Mouse (Mus musculus) ES-Bruce4 (cell line): ENCODE data around the gene Iqce. TPM values are rescaled to one million over a fixed set of nuclear protein-coding genes. Genes with fewer than 3 reads are reported as not detected.

Experiments used
- H3K27ac ChIP-seq: 2 replicates; pipeline ENCODE4 v1.5.1; 2012; ENCODE audit warnings: low read length, inconsistent platforms; ENCODE audit not compliant: insufficient read depth
- H3K27me3 ChIP-seq: 2 replicates; pipeline ENCODE4 v1.6.1; 2012; ENCODE audit warnings: mild to moderate bottlenecking, low read length, inconsistent platforms; ENCODE audit not compliant: control insufficient read depth, poor library complexity, insufficient read depth, severe bottlenecking
- H3K36me3 ChIP-seq: 2 replicates; pipeline ENCODE4 v1.6.1; 2012; ENCODE audit warnings: inconsistent platforms, mild to moderate bottlenecking, low read length, moderate library complexity; ENCODE audit not compliant: control insufficient read depth, poor library complexity, insufficient read depth, severe bottlenecking
- H3K4me1 ChIP-seq: one replicate; pipeline ENCODE4 v1.8.1; 2011; ENCODE audit warnings: low read length; ENCODE audit not compliant: control insufficient read depth, insufficient read depth
- H3K4me3 ChIP-seq: 2 replicates; pipeline ENCODE4 v1.5.1; 2011; ENCODE audit warnings: low read depth, mild to moderate bottlenecking, low read length
- H3K9ac ChIP-seq: 2 replicates; pipeline ENCODE4 v1.6.1; 2012; ENCODE audit warnings: low read depth, mild to moderate bottlenecking, inconsistent platforms; ENCODE audit not compliant: poor library complexity, severe bottlenecking
- H3K9me3 ChIP-seq: replicated peaks from 2 replicates; pipeline ENCODE4 v1.6.1; 2012; ENCODE audit warnings: mild to moderate bottlenecking, low read length, inconsistent platforms; ENCODE audit not compliant: control insufficient read depth, poor library complexity, insufficient read depth, severe bottlenecking
- CTCF ChIP-seq: IDR thresholded peaks from one replicate; pipeline ENCODE4 v1.8.1; 2011; ENCODE audit warnings: low read depth, low read length
- EP300 ChIP-seq: IDR thresholded peaks from 2 replicates; pipeline ENCODE4 v1.6.1; 2011; ENCODE audit warnings: low read depth, low read length; ENCODE audit not compliant: insufficient read depth
- POLR2A ChIP-seq: IDR thresholded peaks from one replicate; pipeline ENCODE4 v1.8.1; 2011; ENCODE audit warnings: low read length; ENCODE audit not compliant: insufficient read depth
- polyA plus RNA-seq: library from polyadenylated mRNA; stranded (reverse); fragments of >200 nt; gene quantifications from 2 replicates; pipeline ENCODE4 v1.2.4, GENCODE M21; 2011; ENCODE audit warnings: low read depth; ENCODE audit not compliant: missing spikeins, insufficient read depth, insufficient read length

The Iqce gene
- polyA plus RNA-seq, 1 experiment = 11.0 TPM

DNA sequence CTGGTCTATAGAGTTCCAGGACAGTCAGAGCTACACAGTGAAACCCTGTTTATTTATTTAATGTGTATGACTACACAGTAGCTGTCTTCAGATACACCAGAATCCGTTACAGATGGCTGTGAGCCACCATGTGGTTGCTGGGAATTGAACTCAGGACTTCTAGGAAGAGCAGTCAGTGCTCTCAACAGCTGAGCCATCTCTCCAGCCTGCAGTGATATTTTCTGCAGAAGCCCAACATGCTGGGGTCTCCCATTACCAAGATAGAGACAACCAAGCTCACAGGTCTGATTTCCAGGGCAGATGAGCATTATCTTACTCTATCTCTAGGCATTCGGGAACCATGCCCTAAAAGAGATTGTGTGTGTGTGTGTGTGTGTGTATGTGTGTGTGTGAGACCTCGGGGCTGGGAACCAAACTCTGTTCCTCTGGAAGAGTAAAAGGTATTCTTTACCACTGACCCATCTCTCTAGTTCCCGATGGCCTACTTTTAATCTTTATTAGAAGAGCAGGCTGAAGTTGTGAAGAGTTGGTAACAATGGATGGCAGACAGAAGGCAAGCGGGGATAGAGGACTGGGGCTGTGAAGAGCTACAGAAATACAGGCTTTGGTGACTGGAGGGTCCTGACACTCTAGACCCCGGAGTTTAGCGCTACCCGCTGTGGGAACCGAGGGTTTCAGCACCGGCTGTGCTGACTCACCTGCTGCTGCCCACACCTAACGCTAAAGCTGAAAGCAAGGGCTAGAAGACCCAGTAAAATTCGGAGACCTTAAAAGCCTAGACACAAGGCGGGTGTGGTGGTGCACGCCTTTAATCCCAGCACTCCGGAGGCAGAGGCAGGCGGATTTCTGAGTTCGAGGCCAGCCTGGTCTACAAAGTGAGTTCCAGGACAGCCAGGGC, 1.6 kb upstream of the Iqce start:
- peak overlapping the region; percentile 83 for H3K4me3 ChIP-seq
- no peaks in the 10 kb centered on the region for H3K9me3 ChIP-seq
- peaks cover 3% of the 10 kb centered on the region for H3K4me1 ChIP-seq
- no peaks in the 10 kb centered on the region for H3K36me3 ChIP-seq
- H3K27me3 ChIP-seq = no peaks in the 10 kb centered on the region
- TF ChIP-seq EP300 (no peak), CTCF (no peak), POLR2A (no peak)
- peak overlapping the region; percentile 45 for H3K9ac ChIP-seq
- peak overlapping the region; percentile 86 for H3K27ac ChIP-seq

DNA sequence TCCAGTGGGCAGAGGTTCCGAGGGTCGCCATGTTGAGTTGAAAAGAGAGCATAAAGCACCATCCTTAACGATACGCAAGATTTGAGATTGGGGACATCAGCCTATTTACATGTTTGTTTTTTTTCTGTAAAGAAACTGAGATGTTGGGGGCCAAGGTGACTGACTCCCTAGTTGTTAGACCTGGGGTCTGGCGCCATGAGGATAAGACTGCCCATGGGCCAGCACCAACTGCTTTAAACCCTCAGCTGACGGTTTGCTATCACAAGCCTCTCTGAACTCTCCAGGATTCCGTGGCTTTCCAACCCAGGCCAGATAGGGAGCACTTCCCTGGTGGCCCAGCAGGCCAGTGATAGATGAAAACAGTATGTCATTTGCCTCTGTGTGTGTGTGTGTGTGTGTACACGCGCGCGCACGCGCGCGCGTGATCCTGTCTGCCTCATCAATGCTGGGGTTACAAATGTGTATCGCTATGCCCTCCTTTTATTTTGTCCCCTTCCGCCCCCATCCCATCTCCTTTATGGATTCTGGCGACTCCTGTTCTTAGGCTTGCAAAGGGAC, 519 bp upstream of the Iqce start:
- H3K27ac ChIP-seq = peak overlapping the region; percentile 56
- no peaks in the 10 kb centered on the region for H3K9me3 ChIP-seq
- H3K9ac ChIP-seq = peak overlapping the region; percentile 45
- H3K27me3 ChIP-seq = no peaks in the 10 kb centered on the region
- H3K4me3 ChIP-seq = peak overlapping the region; percentile 90
- no peak for TF ChIP-seq POLR2A
- no peak for TF ChIP-seq CTCF
- TF ChIP-seq EP300 = no peak
- no peaks in the 10 kb centered on the region for H3K36me3 ChIP-seq
- H3K4me1 ChIP-seq = peaks cover 3% of the 10 kb centered on the region

DNA sequence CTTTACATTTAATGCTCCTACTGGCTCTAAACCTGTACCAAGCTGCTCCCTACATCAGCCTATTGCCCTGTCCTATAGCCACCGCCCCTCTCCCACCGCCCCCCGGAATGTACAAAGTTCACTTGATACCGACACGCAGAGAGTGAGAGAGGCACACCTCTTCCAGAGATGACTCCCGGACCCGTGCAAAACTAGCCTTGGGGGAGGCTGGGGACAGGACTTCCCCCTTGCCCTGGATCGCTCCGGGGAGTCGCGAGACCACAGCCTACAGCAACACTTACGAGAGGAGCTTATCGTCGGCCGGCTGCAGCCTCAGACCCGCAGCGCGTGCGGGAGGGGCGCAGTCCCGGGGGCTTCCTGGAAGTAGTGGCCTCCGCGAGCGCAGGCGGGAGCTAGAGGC, 517 bp downstream of the Iqce start:
- Histone ChIP-seq H3K9me3 (no peaks in the 10 kb centered on the region), H3K4me1 (peaks cover 3% of the 10 kb centered on the region), H3K9ac (peak overlapping the region; percentile 45), H3K36me3 (no peaks in the 10 kb centered on the region), H3K27ac (no peak overlapping the region), H3K4me3 (peak overlapping the region; percentile 90), H3K27me3 (no peaks in the 10 kb centered on the region)
- TF ChIP-seq EP300 (no peak), POLR2A (no peak), CTCF (no peak)

DNA sequence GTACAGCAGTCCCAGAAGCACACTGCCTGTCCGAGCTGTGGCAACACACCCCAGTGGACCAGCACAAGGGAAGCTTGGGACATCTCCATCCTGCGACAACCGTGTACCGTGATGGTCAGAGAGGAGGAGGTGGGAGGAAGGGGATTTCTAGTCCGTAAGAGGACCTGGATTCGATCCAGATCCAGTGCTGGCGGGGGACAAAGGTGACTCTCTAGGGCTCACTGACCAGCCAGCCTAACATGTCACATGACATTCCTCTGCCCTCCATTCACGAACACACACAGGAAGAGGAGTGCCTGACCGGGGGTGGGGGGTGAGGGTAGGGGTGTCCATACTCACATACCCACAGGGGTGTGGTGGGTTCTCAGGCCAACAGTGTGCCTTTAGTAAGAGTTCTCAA, 2.4 kb downstream of the Iqce start:
- TF ChIP-seq CTCF (no peak), EP300 (no peak), POLR2A (no peak)
- Histone ChIP-seq H3K36me3 (no peaks in the 10 kb centered on the region), H3K4me1 (peaks cover 3% of the 10 kb centered on the region), H3K27ac (no peak overlapping the region), H3K9me3 (no peaks in the 10 kb centered on the region), H3K27me3 (no peaks in the 10 kb centered on the region), H3K9ac (no peak overlapping the region), H3K4me3 (no peak overlapping the region)

GRCm38 (mm10) chr5:140695987-140696386, 6.2 kb downstream of the Iqce start:
- no peak overlapping the region for H3K4me3 ChIP-seq

GRCm38 (mm10) chr5:140688434-140688833, 13.7 kb downstream of the Iqce start:
- TF ChIP-seq CTCF (no peak), POLR2A (no peak), EP300 (no peak)
- Histone ChIP-seq H3K9me3 (no peaks in the 10 kb centered on the region), H3K4me1 (no peaks in the 10 kb centered on the region), H3K27me3 (no peaks in the 10 kb centered on the region), H3K9ac (no peak overlapping the region), H3K27ac (no peak overlapping the region), H3K4me3 (no peak overlapping the region), H3K36me3 (no peaks in the 10 kb centered on the region)

More at GRCm38 (mm10) chr5:140695987-140696386, 6.2 kb downstream of the Iqce start:
- H3K9ac ChIP-seq = no peak overlapping the region
- H3K27me3 ChIP-seq = no peaks in the 10 kb centered on the region
- H3K9me3 ChIP-seq = no peaks in the 10 kb centered on the region
- no peak for TF ChIP-seq EP300
- TF ChIP-seq POLR2A = no peak
- no peak for TF ChIP-seq CTCF
- H3K36me3 ChIP-seq = no peaks in the 10 kb centered on the region
- H3K27ac ChIP-seq = no peak overlapping the region
- H3K4me1 ChIP-seq = peaks cover 3% of the 10 kb centered on the region
